Mouse (Mus musculus): ENCODE measurements around the gene Rab44.

Gene Rab44

GRCm38 (mm10) chr17:29165967-29166578 is 52.1 kb downstream of the Rab44 start:
- in situ Hi-C loops (cut with MboI, MseI) = loop anchor here in 1 of 2 experiments (5.0 kb wide), 1 partner anchor 114 kb away; no protein-coding TSS in a partner anchor

- in situ Hi-C loops (cut with MboI, MseI) = loop anchor here in 1 of 2 experiments (5.0 kb wide), 1 partner anchor 115 kb away; no protein-coding TSS in a partner anchor
Measured at GRCm38 (mm10) chr17:29167371-29167770, 53.4 kb downstream of the Rab44 start.

- in situ Hi-C loops (cut with MboI, MseI) = loop anchor here in 1 of 2 experiments (5.0 kb wide), 1 partner anchor 116 kb away; no protein-coding TSS in a partner anchor
Measured at GRCm38 (mm10) chr17:29168438-29168837, 54.5 kb downstream of the Rab44 start.

- in situ Hi-C loops (cut with MboI, MseI) = loop anchor here in 1 of 2 experiments (5.0 kb wide), 1 partner anchor 117 kb away; no protein-coding TSS in a partner anchor
Measured at GRCm38 (mm10) chr17:29168996-29169601, 55.2 kb downstream of the Rab44 start.

- in situ Hi-C loops (cut with MboI, MseI) = no loop called here
Measured at GRCm38 (mm10) chr17:29170431-29171000, 56.6 kb downstream of the Rab44 start.

GRCm38 (mm10) chr17:29171001-29171772 is 57.2 kb downstream of the Rab44 start:
- in situ Hi-C loops (cut with MboI, MseI) = no loop called here

- in situ Hi-C loops (cut with MboI, MseI) = no loop called here
Measured at GRCm38 (mm10) chr17:29172062-29172461, 58.1 kb downstream of the Rab44 start.

GRCm38 (mm10) chr17:29173165-29173564 is 59.2 kb downstream of the Rab44 start:
- in situ Hi-C loops (cut with MboI, MseI) = no loop called here

GRCm38 (mm10) chr17:29175693-29176092 is 61.7 kb downstream of the Rab44 start:
- in situ Hi-C loops (cut with MboI, MseI) = loop anchor here (5.0 kb wide), 3 partner anchors 62 to 123 kb away; partner anchors contain the start of gene Cpne5 (in 1 of the 2)

GRCm38 (mm10) chr17:29176391-29177267 is 62.7 kb downstream of the Rab44 start:
- in situ Hi-C loops (cut with MboI, MseI) = loop anchor here (5.0 kb wide), 3 partner anchors 61 to 124 kb away; partner anchors contain the start of gene Cpne5 (in 1 of the 2)

- in situ Hi-C loops (cut with MboI, MseI) = loop anchor here (5.0 kb wide), 3 partner anchors 59 to 126 kb away; partner anchors contain the start of gene Cpne5 (in 1 of the 2)
Measured at GRCm38 (mm10) chr17:29178503-29179059, 64.6 kb downstream of the Rab44 start.

GRCm38 (mm10) chr17:29179917-29180316 is 66.0 kb downstream of the Rab44 start:
- in situ Hi-C loops (cut with MboI, MseI) = loop anchor here (5.0 kb wide), 3 partner anchors 57 to 128 kb away; partner anchors contain the start of gene Cpne5 (in 1 of the 2)

GRCm38 (mm10) chr17:29180406-29181127 is 66.6 kb downstream of the Rab44 start:
- in situ Hi-C loops (cut with MboI, MseI) = no loop called here

- in situ Hi-C loops (cut with MboI, MseI) = no loop called here
Measured at GRCm38 (mm10) chr17:29181751-29182150, 67.8 kb downstream of the Rab44 start.

GRCm38 (mm10) chr17:29183162-29183561 is 69.2 kb downstream of the Rab44 start:
- in situ Hi-C loops (cut with MboI, MseI) = no loop called here

- in situ Hi-C loops (cut with MboI, MseI) = no loop called here
Measured at GRCm38 (mm10) chr17:29185376-29186046, 71.6 kb downstream of the Rab44 start.

GRCm38 (mm10) chr17:29186989-29187859 is 73.3 kb downstream of the Rab44 start:
- in situ Hi-C loops (cut with MboI, MseI) = no loop called here

GRCm38 (mm10) chr17:29188989-29189388 is 75.0 kb downstream of the Rab44 start:
- in situ Hi-C loops (cut with MboI, MseI) = no loop called here

Data from T-helper 17 cell (primary cell).